Mouse (Mus musculus) spleen, postnatal 0 days (tissue): ENCODE measurements around the gene Slc35f6. TPM values are rescaled to one million over a fixed set of nuclear protein-coding genes. Genes with fewer than 3 reads are reported as not detected.

Experiments
- polyA plus RNA-seq: library from polyadenylated mRNA; unstranded; fragments of >200 nt; fragmentation: Nextera tagmentation; extraction: Ambion mirVana; gene quantifications from 2 replicates; pipeline ENCODE4 v1.2.1, GENCODE M21; 2015

The Slc35f6 gene
- polyA plus RNA-seq, result 8.8 and 15.2 TPM in 2 replicates

DNA sequence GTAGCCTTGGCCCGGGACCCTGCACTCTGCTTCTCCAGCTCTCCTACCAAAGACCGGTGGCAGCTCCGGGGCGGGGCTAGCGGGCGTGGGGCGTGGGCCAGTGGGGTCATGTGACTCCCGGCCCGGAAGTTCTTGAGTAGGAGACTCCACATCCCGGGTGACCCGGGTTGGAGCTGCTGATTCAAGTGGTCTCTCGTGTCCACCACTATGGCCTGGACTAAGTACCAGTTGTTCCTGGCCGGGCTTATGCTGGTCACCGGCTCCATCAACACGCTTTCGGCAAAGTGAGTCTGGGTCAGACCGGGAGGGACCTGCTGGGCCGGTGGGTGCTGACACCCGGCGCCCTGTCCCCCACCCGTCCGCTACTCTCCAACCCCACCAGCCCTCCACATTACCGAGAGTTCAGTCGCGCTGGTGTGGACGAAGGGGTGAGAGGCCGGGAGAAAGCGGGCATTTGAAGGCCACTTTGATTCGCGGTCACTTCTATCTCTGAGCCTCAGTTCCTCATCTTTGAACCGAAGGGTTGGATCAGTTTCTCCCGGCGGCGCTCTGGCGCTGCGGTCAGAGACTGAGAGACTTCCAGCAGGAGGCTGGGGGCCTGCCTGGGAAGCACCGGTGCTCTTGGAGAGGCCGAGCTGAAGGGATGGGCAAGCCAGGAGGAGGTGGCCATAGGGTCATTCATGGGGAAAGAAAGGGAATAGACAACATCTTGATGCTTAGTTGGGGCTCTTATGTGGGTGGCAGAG is at the start of gene Slc35f6:
Slc35f6 (plus strand) TSS at position 119 of the 746 bp plus-strand sequence.

DNA sequence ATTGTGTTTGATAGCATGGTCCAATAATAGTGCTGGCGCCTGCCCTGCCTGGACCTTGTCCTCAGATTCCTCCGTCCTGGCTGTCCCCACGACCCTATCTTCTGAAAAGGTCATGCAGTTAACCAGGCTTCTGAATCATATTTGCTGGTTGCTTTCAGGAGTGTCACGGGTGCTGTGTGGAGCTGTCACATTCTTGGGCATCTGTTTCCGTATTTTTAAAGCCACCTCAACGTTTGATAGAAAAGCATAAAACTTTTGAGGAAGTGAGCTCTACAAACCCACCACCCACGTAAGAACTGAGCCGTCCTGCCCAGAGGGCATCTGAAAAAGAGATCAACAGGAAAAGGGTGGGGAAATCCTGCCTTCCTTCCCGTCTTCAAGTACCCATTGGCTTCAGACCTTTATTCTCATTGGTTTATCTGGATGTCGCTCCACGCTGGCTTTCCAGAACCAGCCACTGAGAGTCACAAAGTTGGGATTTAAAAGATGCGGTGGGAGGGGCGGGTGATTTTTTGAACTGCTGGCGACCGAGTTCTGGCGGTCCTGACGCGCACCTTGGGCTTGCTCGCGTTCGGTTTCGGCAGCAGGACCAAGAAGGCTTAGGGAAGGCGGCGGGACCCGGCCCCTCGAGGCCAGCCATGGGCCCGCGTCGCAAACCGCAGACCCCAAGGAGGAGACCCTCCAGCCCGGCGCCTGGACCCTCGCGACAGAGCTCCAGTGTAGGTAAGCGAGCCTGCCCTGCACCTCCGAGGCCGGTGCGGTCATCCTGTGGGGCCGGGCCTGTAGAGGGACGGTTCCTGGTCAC is 18.9 kb downstream of the Slc35f6 start, which contains the start of gene Cenpa:
Cenpa (plus strand) TSS at position 387 of the 805 bp plus-strand sequence.

Other genes starting within 250 kb of the Slc35f6 start
- gene Otof, start 186.0 kb upstream of the Slc35f6 start, polyA plus RNA-seq, result 0.02 TPM in 1 of 2 replicates, not detected in the other
- not detected in 2 replicates for gene 1700001C02Rik, start 181.9 kb upstream of the Slc35f6 start, polyA plus RNA-seq
- not detected in 2 replicates for gene Cib4, start 102.1 kb upstream of the Slc35f6 start, polyA plus RNA-seq
- gene Kcnk3, start 59.8 kb upstream of the Slc35f6 start, polyA plus RNA-seq, result 1.5 and 2.7 TPM in 2 replicates
- gene Cenpa, start 18.8 kb downstream of the Slc35f6 start, polyA plus RNA-seq, result 329 and 365 TPM in 2 replicates
- gene Dpysl5, start 63.6 kb downstream of the Slc35f6 start, polyA plus RNA-seq, result 0.36 and 0.65 TPM in 2 replicates
- gene Mapre3, start 166.7 kb downstream of the Slc35f6 start, polyA plus RNA-seq, result 3.3 and 4.7 TPM in 2 replicates
- gene Tmem214, start 220.1 kb downstream of the Slc35f6 start, polyA plus RNA-seq, result 23.9 and 27.9 TPM in 2 replicates
- gene Agbl5, start 240.8 kb downstream of the Slc35f6 start, polyA plus RNA-seq, result 4.5 and 6.0 TPM in 2 replicates